Mouse (Mus musculus): ENCODE results near the gene Lrmda.

DNA sequence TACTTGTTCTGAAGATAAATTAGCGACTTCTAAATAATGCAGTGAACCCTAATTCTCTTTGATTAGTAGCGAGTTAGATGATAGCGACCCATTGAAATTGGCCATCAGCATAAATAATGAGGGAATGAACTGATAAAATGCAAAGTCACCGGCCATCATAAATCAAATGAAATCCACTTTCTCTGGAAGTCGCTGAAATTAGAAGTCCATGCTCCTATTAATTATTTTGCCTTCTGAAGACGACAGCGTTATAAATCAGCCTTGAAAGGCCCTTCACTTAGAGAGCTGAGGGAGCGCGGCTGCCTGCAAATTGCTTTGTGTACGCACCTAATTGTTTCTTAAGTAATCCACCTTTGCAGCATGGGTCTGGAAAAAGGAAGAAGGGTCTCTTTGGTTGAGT, 374.1 kb downstream of the Lrmda start:
- TF ChIP-seq CTCF (IDR thresholded peaks at IDR 0.05; ENCODE audit: low read depth): no peak
- no peak for TF ChIP-seq EP300 (IDR thresholded peaks at IDR 0.05; ENCODE audit: low read depth)

Measured in heart, postnatal 0 days (tissue).